Mouse (Mus musculus) cerebellum, adult 9-11 months (tissue): ENCODE measurements at regions not wholly inside any gene's neighbourhood (a gene's known extent, or its start where the extent isn't known, plus 50 kb on each side); places are given as distances from the start of the nearest gene placed in this dataset.

Experiments used
- DNase-seq: peaks from one replicate; pipeline ENCODE4 v3.0.0; 2022

DNA sequence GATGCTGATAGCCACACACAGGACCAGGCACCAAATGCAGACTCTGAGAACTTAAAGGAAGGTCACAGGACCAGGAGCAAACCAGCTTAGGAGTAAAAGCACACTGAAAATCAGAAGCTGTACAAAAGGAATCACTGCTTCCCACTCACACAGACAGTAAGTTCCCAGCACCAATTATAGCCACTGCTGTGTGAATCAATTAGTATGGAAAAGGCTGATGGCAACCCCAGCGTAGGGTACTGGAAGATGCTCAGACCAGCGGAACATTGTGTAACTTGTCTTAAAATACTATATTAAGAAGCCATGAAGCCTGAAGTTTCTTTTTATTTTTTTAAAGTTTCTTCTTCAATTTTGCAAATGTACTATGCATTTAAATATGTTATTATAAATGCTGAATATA lies 115.8 kb downstream of the Lnpk start:
- no peak for DNase-seq

DNA sequence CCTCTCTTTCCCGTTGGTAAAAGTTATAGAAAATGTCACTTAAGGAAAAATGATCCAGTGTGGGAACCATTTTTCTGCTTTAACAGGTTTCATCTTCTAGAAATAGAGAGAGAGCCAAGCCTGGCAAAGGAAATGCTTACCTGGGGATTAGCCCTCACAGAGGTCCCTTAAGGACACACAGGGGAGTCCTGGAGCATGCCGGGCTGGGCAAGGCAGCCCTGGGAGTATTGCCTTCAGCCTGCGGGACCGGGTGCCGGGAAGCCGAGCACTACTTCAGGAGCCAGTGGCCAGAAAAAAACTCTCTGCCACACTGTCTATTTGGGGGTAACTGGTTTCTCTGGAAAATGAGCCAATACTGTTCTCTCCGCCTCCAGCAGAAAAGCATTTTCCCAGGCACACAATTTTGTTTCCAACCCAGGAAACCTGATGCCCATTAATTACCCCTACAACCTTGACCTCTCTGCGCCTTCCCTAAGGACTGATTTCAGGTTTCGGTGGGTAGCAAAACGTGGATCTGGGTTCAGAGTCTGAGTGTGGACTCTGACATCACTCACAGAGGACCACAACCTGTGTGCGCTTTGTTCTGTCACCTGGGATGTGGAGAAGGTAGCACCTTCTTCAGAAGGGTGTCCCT lies 117.9 kb downstream of the Lnpk start:
- DNase-seq: no peak

DNA sequence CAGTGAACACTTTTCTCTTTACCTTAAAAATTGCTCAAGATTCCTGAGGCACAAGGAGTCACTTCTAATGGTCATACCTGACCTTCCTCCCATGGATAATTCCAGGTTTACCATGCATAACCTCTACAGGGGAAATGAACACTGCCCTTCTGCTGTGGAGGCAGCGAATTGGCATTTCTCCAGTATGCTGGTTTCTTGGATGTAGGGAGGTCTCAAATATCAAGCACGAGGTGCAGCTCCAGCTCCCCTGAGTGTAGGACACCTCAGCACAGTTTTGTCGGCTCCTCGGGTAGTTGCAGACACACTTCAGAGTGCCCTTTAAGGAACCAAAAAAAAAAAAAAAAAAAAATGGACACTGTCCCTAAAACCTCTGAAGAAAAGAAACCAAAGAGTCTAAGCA lies 124.8 kb downstream of the Lnpk start:
- DNase-seq: no peak

- no peak for DNase-seq
Observed at GRCm38 (mm10) chr2:74452679-74453078, 126.6 kb downstream of the Lnpk start.

DNA sequence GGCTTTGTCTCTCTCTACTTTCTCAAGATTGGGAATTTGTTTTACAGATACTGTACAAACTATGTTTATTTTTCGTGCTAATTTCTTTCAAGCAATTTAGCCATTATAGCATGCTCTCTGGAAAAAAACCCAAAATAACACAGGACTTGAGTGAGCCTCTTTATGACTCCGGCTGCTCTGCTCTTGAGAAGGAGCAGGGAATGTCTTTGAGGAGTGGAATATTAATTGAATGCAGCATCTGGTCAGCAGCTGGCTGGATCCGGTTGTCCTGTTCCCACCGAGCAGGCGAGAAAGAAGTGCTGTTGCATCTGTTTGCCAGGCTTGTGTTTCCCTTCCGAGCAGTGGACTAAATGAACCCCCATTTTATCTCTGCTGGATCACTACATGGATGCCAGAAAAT lies 127.7 kb downstream of the Lnpk start:
- DNase-seq: no peak

- no peak for DNase-seq
Observed at GRCm38 (mm10) chr2:74451038-74451437, 128.2 kb downstream of the Lnpk start.

DNA sequence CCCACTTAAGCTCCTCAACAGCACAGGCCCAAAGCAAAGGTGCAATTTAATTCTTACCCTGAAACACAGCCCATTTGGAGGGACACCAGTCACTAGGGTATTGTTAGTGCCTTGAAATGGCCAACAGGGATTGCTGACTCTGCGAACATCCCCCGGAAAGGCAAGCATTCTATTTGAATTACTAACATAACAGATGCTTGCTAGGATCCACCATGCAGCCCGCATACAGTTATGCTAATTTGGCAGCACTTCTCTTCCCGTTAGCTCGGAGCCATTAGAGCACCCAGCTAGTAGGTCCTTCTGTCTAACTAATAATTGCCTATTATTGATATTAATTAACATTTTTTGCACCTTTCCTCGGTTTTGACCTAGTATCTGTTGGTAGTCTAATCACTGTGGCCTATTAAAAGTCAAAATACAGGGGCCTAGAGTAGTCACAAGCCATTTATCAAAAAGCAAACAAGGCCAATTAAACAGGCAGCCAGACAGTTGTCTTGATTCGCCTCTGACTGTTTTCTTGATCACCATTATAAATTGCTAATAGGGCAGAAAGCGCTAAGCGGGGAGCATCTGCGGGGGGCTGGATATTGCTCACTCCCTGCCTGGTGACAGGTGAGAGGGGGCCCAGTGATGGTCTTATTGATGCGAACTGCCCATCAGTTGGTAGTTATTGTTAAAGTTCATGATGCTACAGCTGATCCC lies 129.0 kb downstream of the Lnpk start:
- no peak for DNase-seq

GRCm38 (mm10) chr2:74435184-74435911 lies 143.9 kb downstream of the Lnpk start:
- DNase-seq: no peak

- DNase-seq: no peak
Observed at GRCm38 (mm10) chr2:74426746-74427145, 152.5 kb downstream of the Lnpk start.

GRCm38 (mm10) chr2:74424726-74425125 lies 154.5 kb downstream of the Lnpk start:
- no peak for DNase-seq

DNA sequence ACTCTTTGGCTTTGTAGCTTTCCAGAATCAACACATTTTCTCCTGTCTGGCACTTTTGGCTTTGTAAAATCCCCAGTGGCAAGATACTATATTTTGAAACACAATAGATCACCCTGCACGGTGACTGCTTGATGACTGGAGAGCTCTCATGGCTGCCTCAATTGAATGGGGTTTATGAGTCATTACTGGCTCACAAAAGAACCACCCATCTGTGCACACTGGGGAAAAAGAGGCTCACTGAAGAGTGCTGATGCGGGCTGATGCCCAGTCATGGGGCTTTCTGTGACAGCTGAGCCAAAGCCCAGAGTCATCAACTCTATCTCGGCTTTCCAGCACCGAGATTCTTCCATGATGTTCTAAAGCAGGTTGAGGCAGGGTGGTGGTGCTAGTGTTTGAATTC lies 163.1 kb downstream of the Lnpk start:
- DNase-seq: no peak

- DNase-seq: no peak
Observed at GRCm38 (mm10) chr2:74414721-74415120, 164.5 kb downstream of the Lnpk start.

- no peak for DNase-seq
Observed at GRCm38 (mm10) chr2:74409856-74410404, 169.3 kb downstream of the Lnpk start.

GRCm38 (mm10) chr2:74404493-74404892 lies 174.7 kb downstream of the Lnpk start:
- no peak for DNase-seq

DNA sequence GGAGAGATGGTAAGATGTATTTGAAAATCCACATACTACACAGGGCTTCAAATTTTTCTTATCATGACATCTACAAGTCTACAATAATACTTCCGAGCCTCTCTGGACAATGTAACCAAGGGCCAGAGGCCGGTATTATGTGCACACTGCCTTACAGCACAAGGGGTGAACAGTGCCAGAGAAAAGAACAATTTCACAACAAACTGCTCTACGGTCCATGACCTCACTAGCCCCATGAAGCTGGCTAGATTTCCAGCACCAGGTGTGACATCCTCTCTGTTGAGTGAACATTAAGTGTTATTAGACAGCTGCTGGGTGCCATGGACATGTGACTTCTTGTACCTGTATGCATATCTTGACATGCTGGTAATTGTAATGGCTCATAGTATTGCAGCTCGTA lies 188.2 kb downstream of the Lnpk start:
- DNase-seq: no peak

GRCm38 (mm10) chr2:74388078-74388477 lies 191.2 kb downstream of the Lnpk start:
- no peak for DNase-seq

DNA sequence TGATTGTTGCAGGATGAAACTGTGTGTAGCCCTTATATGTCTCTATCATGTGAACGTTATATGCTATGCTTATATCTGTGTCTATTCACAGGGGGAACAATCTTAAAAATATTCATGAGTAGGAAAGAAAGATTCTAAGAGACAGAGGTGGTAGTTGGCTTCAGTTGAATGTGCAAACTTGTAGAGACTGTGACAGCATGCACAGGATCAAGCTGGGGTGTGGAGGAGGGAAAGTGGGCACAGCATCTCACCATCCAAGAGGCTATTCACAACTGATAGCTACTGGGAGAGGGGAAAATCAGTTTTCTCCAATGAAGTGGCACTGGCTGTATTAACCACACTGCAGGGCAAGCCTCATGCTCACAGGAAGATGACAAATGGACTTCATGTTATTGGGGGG lies 194.3 kb downstream of the Lnpk start:
- no peak for DNase-seq

GRCm38 (mm10) chr2:74380574-74381287 lies 198.5 kb downstream of the Lnpk start:
- DNase-seq: no peak

- no peak for DNase-seq
Observed at GRCm38 (mm10) chr2:74378709-74379108, 200.5 kb downstream of the Lnpk start.

DNA sequence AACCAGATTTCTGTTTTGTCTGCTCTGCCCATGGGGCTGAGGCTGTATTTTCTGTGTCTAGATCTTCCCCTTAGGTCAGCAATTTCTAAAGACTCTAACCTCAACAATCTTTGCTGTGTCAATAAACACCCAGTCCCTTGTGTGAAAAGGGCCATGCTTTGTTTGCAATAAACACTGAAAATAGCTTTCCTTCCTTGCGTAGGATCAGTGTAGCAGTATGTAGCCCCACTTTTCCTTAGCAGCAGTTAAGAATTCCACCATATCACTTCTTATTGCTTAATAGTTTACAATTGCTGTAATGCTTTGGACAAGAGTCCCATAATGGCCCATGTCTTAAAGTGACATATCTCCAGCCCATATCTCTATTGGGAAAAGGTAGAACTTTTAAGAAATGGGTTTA lies 205.3 kb downstream of the Lnpk start:
- DNase-seq: no peak

DNA sequence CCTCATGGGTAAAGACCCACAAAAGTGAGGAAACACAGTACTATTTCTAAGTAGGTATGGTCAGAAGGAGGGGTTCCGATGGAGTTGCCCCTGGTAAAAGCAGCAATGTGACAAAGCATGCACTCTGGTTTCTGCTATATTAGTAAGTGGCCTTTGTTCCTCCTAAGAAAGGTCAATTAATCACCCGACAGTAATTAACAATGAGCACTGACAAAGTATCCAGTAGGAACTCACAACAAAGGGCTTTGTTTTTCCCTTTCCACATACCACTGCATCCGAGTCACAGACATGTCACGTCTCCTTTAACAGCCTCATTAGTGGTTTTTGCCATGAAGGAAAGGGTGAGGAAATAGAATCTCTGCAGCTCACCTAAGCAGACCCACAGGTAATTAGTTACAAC lies 206.2 kb downstream of the Lnpk start:
- DNase-seq: no peak

- no peak for DNase-seq
Observed at GRCm38 (mm10) chr2:74363255-74363654, 216.0 kb downstream of the Lnpk start.

- no peak for DNase-seq
Observed at GRCm38 (mm10) chr2:74354591-74354990, 224.6 kb downstream of the Lnpk start.
